Mouse (Mus musculus) forebrain, embryonic 13.5 days (tissue): ENCODE data around the gene Numbl. TPM values are rescaled to one million over a fixed set of nuclear protein-coding genes. Genes with fewer than 3 reads are reported as not detected.

Experiments
- ATAC-seq: fragments of 200-750 bp; cut with Nextera tagmentation; 2 replicates; pipeline ENCODE4 v1.8.0; 2017
- H3K27ac ChIP-seq: fragments of 300-500 bp; sonication (generic); 2 replicates; pipeline ENCODE4 v1.5.1; 2015; ENCODE audit warnings: inconsistent platforms, mild to moderate bottlenecking, moderate library complexity
- H3K27me3 ChIP-seq: fragments of 300-500 bp; sonication (generic); 2 replicates; pipeline ENCODE4 v1.6.1; 2015; ENCODE audit warnings: mild to moderate bottlenecking, inconsistent platforms
- H3K36me3 ChIP-seq: fragments of 300-500 bp; sonication (generic); 2 replicates; pipeline ENCODE4 v1.6.1; 2015; ENCODE audit warnings: mild to moderate bottlenecking, inconsistent platforms; ENCODE audit not compliant: poor library complexity, severe bottlenecking
- H3K4me1 ChIP-seq: fragments of 300-500 bp; sonication (generic); 2 replicates; pipeline ENCODE4 v1.6.1; 2015; ENCODE audit warnings: inconsistent platforms
- H3K4me2 ChIP-seq: fragments of 300-500 bp; sonication (generic); 2 replicates; pipeline ENCODE4 v1.6.1; 2015; ENCODE audit warnings: inconsistent platforms, mild to moderate bottlenecking, moderate library complexity
- H3K4me3 ChIP-seq: fragments of 300-500 bp; sonication (generic); 2 replicates; pipeline ENCODE4 v1.5.1; 2015; ENCODE audit warnings: mild to moderate bottlenecking, inconsistent platforms
- H3K9ac ChIP-seq: fragments of 300-500 bp; sonication (generic); 2 replicates; pipeline ENCODE4 v1.6.1; 2015; ENCODE audit warnings: mild to moderate bottlenecking, inconsistent platforms
- H3K9me3 ChIP-seq: fragments of 300-500 bp; sonication (generic); replicated peaks from 2 replicates; pipeline ENCODE4 v1.6.1; 2016; ENCODE audit warnings: inconsistent platforms
- WGBS: fragments of 180-500 bp; shearing (Covaris S2); methylation state at CpG from one replicate; pipeline ENCODE4 v1.1.7; 2015; 5-methylcytosine and 5-hydroxymethylcytosine counted together
- polyA plus RNA-seq: library from polyadenylated mRNA; unstranded; fragments of >200 nt; fragmentation: Nextera tagmentation; extraction: Ambion mirVana; gene quantifications from 2 replicates; pipeline ENCODE4 v1.2.1, GENCODE M21; 2015

Numbl gene
- polyA plus RNA-seq, 1 experiment from 2014 or later = 32.3 TPM

GRCm38 (mm10) chr7:27314393-27314792, 56.2 kb downstream of the Numbl start:
- Histone ChIP-seq H3K27me3 (0 out of 2 replicates have a peak, but pooled peaks cover 10% of the 10 kb centered on the region), H3K27ac (no peak overlapping the region), H3K4me1 (peaks cover 22% of the 10 kb centered on the region), H3K36me3 (peaks cover 12% of the 10 kb centered on the region; the same call in 1 of the 2 replicates), H3K9ac (no peak overlapping the region), H3K4me3 (no peak overlapping the region), H3K4me2 (no peak overlapping the region), H3K9me3 (peaks cover 13% of the 10 kb centered on the region)
- no peak for ATAC-seq
- WGBS = 89% methylated on average over 3 of the region's 3 CpGs

GRCm38 (mm10) chr7:27315958-27316357, 57.7 kb downstream of the Numbl start:
- peaks cover 13% of the 10 kb centered on the region for H3K9me3 ChIP-seq
- ATAC-seq = peak; percentile 81
- H3K27ac ChIP-seq = peak overlapping the region; percentile 42; the same call in 1 of the 2 replicates
- peaks cover 12% of the 10 kb centered on the region; the same call in 1 of the 2 replicates for H3K36me3 ChIP-seq
- H3K4me3 ChIP-seq = no peak overlapping the region
- no peak overlapping the region for H3K9ac ChIP-seq
- no peak overlapping the region for H3K4me2 ChIP-seq
- H3K4me1 ChIP-seq = peaks cover 11% of the 10 kb centered on the region
- H3K27me3 ChIP-seq = no peaks in the 10 kb centered on the region
- 33% methylated on average over 7 of the region's 7 CpGs for WGBS

GRCm38 (mm10) chr7:27319411-27319810, 61.2 kb downstream of the Numbl start:
- WGBS = 93% methylated on average over 22 of the region's 22 CpGs
- no peak overlapping the region for H3K9ac ChIP-seq
- H3K4me2 ChIP-seq = no peak overlapping the region
- H3K4me1 ChIP-seq = peaks cover 8% of the 10 kb centered on the region
- H3K27me3 ChIP-seq = peaks cover 11% of the 10 kb centered on the region; the same call in 1 of the 2 replicates
- no peak overlapping the region for H3K27ac ChIP-seq
- no peaks in the 10 kb centered on the region for H3K9me3 ChIP-seq
- H3K36me3 ChIP-seq = peaks cover 2% of the 10 kb centered on the region; the same call in 1 of the 2 replicates
- H3K4me3 ChIP-seq = no peak overlapping the region
- ATAC-seq = no peak

- H3K4me2 ChIP-seq = no peak overlapping the region
- no peak overlapping the region for H3K9ac ChIP-seq
- 19% methylated on average over 9 of the region's 13 CpGs for WGBS
- ATAC-seq = no peak
- H3K9me3 ChIP-seq = no peaks in the 10 kb centered on the region
- H3K4me1 ChIP-seq = peaks cover 8% of the 10 kb centered on the region
- H3K27me3 ChIP-seq = peaks cover 40% of the 10 kb centered on the region
- no peaks in the 10 kb centered on the region for H3K36me3 ChIP-seq
- no peak overlapping the region for H3K4me3 ChIP-seq
- no peak overlapping the region for H3K27ac ChIP-seq
These were observed 64.1 kb downstream of the Numbl start for GRCm38 (mm10) chr7:27322291-27322690.

GRCm38 (mm10) chr7:27323001-27323400, 64.8 kb downstream of the Numbl start:
- no peak overlapping the region for H3K4me3 ChIP-seq
- H3K36me3 ChIP-seq = no peaks in the 10 kb centered on the region
- ATAC-seq = no peak
- no peaks in the 10 kb centered on the region for H3K9me3 ChIP-seq
- H3K27me3 ChIP-seq = peaks cover 47% of the 10 kb centered on the region
- no peak overlapping the region for H3K9ac ChIP-seq
- peaks cover 8% of the 10 kb centered on the region for H3K4me1 ChIP-seq
- H3K27ac ChIP-seq = no peak overlapping the region
- 90% methylated on average over 5 of the region's 5 CpGs for WGBS
- H3K4me2 ChIP-seq = no peak overlapping the region

GRCm38 (mm10) chr7:27324161-27324560, 65.9 kb downstream of the Numbl start:
- ATAC-seq = no peak
- WGBS = 95% methylated on average over 11 of the region's 11 CpGs
- Histone ChIP-seq H3K9ac (no peak overlapping the region), H3K4me1 (peaks cover 8% of the 10 kb centered on the region), H3K27ac (no peak overlapping the region), H3K4me2 (no peak overlapping the region), H3K27me3 (peaks cover 58% of the 10 kb centered on the region), H3K36me3 (no peaks in the 10 kb centered on the region), H3K9me3 (no peaks in the 10 kb centered on the region), H3K4me3 (no peak overlapping the region)

GRCm38 (mm10) chr7:27324928-27325327, 66.7 kb downstream of the Numbl start:
- Histone ChIP-seq H3K4me3 (no peak overlapping the region), H3K9me3 (no peaks in the 10 kb centered on the region), H3K4me2 (no peak overlapping the region), H3K27ac (no peak overlapping the region), H3K4me1 (peaks cover 14% of the 10 kb centered on the region), H3K27me3 (peaks cover 66% of the 10 kb centered on the region), H3K36me3 (no peaks in the 10 kb centered on the region), H3K9ac (no peak overlapping the region)
- ATAC-seq = no peak
- WGBS = 55% methylated on average over 18 of the region's 20 CpGs

- Histone ChIP-seq H3K4me1 (peaks cover 22% of the 10 kb centered on the region), H3K4me3 (peak overlapping the region; percentile 22), H3K36me3 (no peaks in the 10 kb centered on the region), H3K27me3 (peaks cover 73% of the 10 kb centered on the region), H3K4me2 (peak overlapping the region; percentile 41), H3K27ac (no peak overlapping the region), H3K9me3 (no peaks in the 10 kb centered on the region), H3K9ac (peak overlapping the region; percentile 17)
- ATAC-seq = 0 out of 2 replicates have a peak, but pooled peaks have one; percentile 39
- WGBS = 2% methylated on average over 24 of the region's 24 CpGs
These were observed 67.5 kb downstream of the Numbl start for GRCm38 (mm10) chr7:27325697-27326096.

- H3K36me3 ChIP-seq = no peaks in the 10 kb centered on the region
- H3K9me3 ChIP-seq = no peaks in the 10 kb centered on the region
- ATAC-seq = no peak
- no peak overlapping the region for H3K27ac ChIP-seq
- H3K9ac ChIP-seq = peak overlapping the region; percentile 17; the same call in 1 of the 2 replicates
- peak overlapping the region; percentile 22; the same call in 1 of the 2 replicates for H3K4me3 ChIP-seq
- peak overlapping the region; percentile 41 for H3K4me2 ChIP-seq
- peaks cover 28% of the 10 kb centered on the region for H3K4me1 ChIP-seq
- peaks cover 79% of the 10 kb centered on the region for H3K27me3 ChIP-seq
- 36% methylated on average over 34 of the region's 34 CpGs for WGBS
These were observed 68.1 kb downstream of the Numbl start for GRCm38 (mm10) chr7:27326101-27326880.

- WGBS = 92% methylated on average over 8 of the region's 8 CpGs
- Histone ChIP-seq H3K9ac (no peak overlapping the region), H3K4me3 (no peak overlapping the region), H3K36me3 (no peaks in the 10 kb centered on the region), H3K27ac (no peak overlapping the region), H3K27me3 (peaks cover 90% of the 10 kb centered on the region), H3K9me3 (no peaks in the 10 kb centered on the region), H3K4me2 (no peak overlapping the region), H3K4me1 (peaks cover 34% of the 10 kb centered on the region)
- ATAC-seq = no peak
These were observed 69.3 kb downstream of the Numbl start for GRCm38 (mm10) chr7:27327500-27327899.

- ATAC-seq = no peak
- peaks cover 40% of the 10 kb centered on the region for H3K4me1 ChIP-seq
- no peak overlapping the region for H3K4me2 ChIP-seq
- H3K36me3 ChIP-seq = no peaks in the 10 kb centered on the region
- H3K4me3 ChIP-seq = no peak overlapping the region
- H3K9me3 ChIP-seq = no peaks in the 10 kb centered on the region
- no peak overlapping the region for H3K9ac ChIP-seq
- H3K27me3 ChIP-seq = peaks cover 94% of the 10 kb centered on the region
- 88% methylated on average over 11 of the region's 11 CpGs for WGBS
- no peak overlapping the region for H3K27ac ChIP-seq
These were observed 69.9 kb downstream of the Numbl start for GRCm38 (mm10) chr7:27328161-27328560.

GRCm38 (mm10) chr7:27328648-27329047, 70.4 kb downstream of the Numbl start:
- no peak overlapping the region for H3K27ac ChIP-seq
- no peaks in the 10 kb centered on the region for H3K36me3 ChIP-seq
- H3K4me1 ChIP-seq = peaks cover 44% of the 10 kb centered on the region
- no peak overlapping the region for H3K4me3 ChIP-seq
- no peaks in the 10 kb centered on the region for H3K9me3 ChIP-seq
- no peak overlapping the region for H3K4me2 ChIP-seq
- ATAC-seq = no peak
- 42% methylated on average over 16 of the region's 16 CpGs for whole genome bisulfite sequencing
- H3K9ac ChIP-seq = no peak overlapping the region
- peaks cover 99% of the 10 kb centered on the region for H3K27me3 ChIP-seq
